Mouse (Mus musculus) midbrain, embryonic 14.5 days (tissue): ENCODE results near the gene Cavin4. TPM values are rescaled to one million over a fixed set of nuclear protein-coding genes. Genes with fewer than 3 reads are reported as not detected.
A peak's percentile ranks its signal among the peaks of the same experiment; 100 is the strongest.
"Not testable (repeated sequence)": the region's sequence is repeated elsewhere in the genome, so short reads cannot be mapped to it uniquely, and the experiment has no call there.

ENCODE experiments used
- ATAC-seq: fragments of 200-750 bp; cut with Nextera tagmentation; 2 replicates; pipeline ENCODE4 v1.8.0; 2017; ENCODE audit warnings: moderate number of reproducible peaks, moderate library complexity; ENCODE audit not compliant: low FRiP score, low TSS enrichment
- DNase-seq: peaks from one replicate; pipeline ENCODE4 v3.0.0-alpha.2; 2015
- H3K27ac ChIP-seq: fragments of 300-500 bp; sonication (generic); replicated peaks from 2 replicates; pipeline ENCODE4 v1.5.1; 2014; ENCODE audit warnings: mild to moderate bottlenecking, low read depth, low read length, moderate library complexity
- H3K27me3 ChIP-seq: fragments of 300-500 bp; sonication (generic); 2 replicates; pipeline ENCODE4 v1.6.1; 2014; ENCODE audit warnings: low read length, control low read depth, mixed read lengths; ENCODE audit not compliant: control insufficient read depth, insufficient read depth
- H3K36me3 ChIP-seq: fragments of 300-500 bp; sonication (generic); 2 replicates; pipeline ENCODE4 v1.6.1; 2014; ENCODE audit warnings: low read length, control low read depth; ENCODE audit not compliant: control insufficient read depth, insufficient read depth
- H3K4me1 ChIP-seq: fragments of 300-500 bp; sonication (generic); 2 replicates; pipeline ENCODE4 v1.6.1; 2014; ENCODE audit warnings: mild to moderate bottlenecking, antibody characterized with exemption, low read length, control low read depth; ENCODE audit not compliant: control insufficient read depth, insufficient read depth
- H3K4me2 ChIP-seq: fragments of 300-500 bp; sonication (generic); 2 replicates; pipeline ENCODE4 v1.6.1; 2014; ENCODE audit warnings: mild to moderate bottlenecking, low read length, moderate library complexity
- H3K4me3 ChIP-seq: fragments of 300-500 bp; sonication (generic); replicated peaks from 2 replicates; pipeline ENCODE4 v1.5.1; 2014; ENCODE audit warnings: low read depth, low read length
- H3K9ac ChIP-seq: fragments of 300-500 bp; sonication (generic); replicated peaks from 2 replicates; pipeline ENCODE4 v1.6.1; 2014; ENCODE audit warnings: mild to moderate bottlenecking, low read length, moderate library complexity
- H3K9me3 ChIP-seq: fragments of 300-500 bp; sonication (generic); 2 replicates; pipeline ENCODE4 v1.6.1; 2016; ENCODE audit warnings: low read length, control low read depth, mixed read lengths; ENCODE audit not compliant: control insufficient read depth
- WGBS: fragments of 180-500 bp; shearing (Covaris S2); extraction: QIAGEN DNeasy Blood & Tissue Kit; methylation state at CpG from one replicate; pipeline ENCODE4 v1.1.7; 2014; 5-methylcytosine and 5-hydroxymethylcytosine counted together
- polyA plus RNA-seq: library from polyadenylated mRNA; unstranded; fragments of >200 nt; fragmentation: Nextera tagmentation; extraction: Ambion mirVana; gene quantifications from 2 replicates; pipeline ENCODE4 v1.2.1, GENCODE M21; 2014

Gene Cavin4
- polyA plus RNA-seq, 1 experiment from 2014 or later = 3.4 TPM

- Histone ChIP-seq H3K9me3 (no peaks in the 10 kb centered on the region), H3K27me3 (no peaks in the 10 kb centered on the region), H3K27ac (no peak overlapping the region), H3K4me2 (no peak overlapping the region), H3K4me1 (no peaks in the 10 kb centered on the region), H3K4me3 (no peak overlapping the region), H3K9ac (no peak overlapping the region), H3K36me3 (peaks cover 24% of the 10 kb centered on the region)
- WGBS = 80% methylated on average over 2 of the region's 2 CpGs
- DNase-seq (no peak), ATAC-seq (no peak)
Observed at GRCm38 (mm10) chr4:48677812-48678211, 14.5 kb downstream of the Cavin4 start.

- Histone ChIP-seq H3K27me3 (no peaks in the 10 kb centered on the region), H3K4me1 (no peaks in the 10 kb centered on the region), H3K4me2 (no peak overlapping the region), H3K9me3 (no peaks in the 10 kb centered on the region), H3K27ac (no peak overlapping the region), H3K9ac (no peak overlapping the region), H3K4me3 (no peak overlapping the region), H3K36me3 (peaks cover 15% of the 10 kb centered on the region)
- DNase-seq (no peak), ATAC-seq (no peak)
- 92% methylated on average over 9 of the region's 9 CpGs for WGBS
Observed at GRCm38 (mm10) chr4:48678793-48679192, 15.5 kb downstream of the Cavin4 start.

- not testable (repeated sequence) for H3K4me1 ChIP-seq, H3K9me3 ChIP-seq, H3K9ac ChIP-seq, DNase-seq, H3K27ac ChIP-seq, H3K27me3 ChIP-seq, H3K36me3 ChIP-seq, ATAC-seq, H3K4me2 ChIP-seq, H3K4me3 ChIP-seq
- WGBS = 69% methylated on average over 5 of the region's 6 CpGs
Observed at GRCm38 (mm10) chr4:48679728-48680127, 16.4 kb downstream of the Cavin4 start.

GRCm38 (mm10) chr4:48680214-48680613, 16.9 kb downstream of the Cavin4 start:
- Histone ChIP-seq H3K27ac (no peak overlapping the region), H3K36me3 (0 out of 2 replicates have a peak, but pooled peaks cover 4% of the 10 kb centered on the region), H3K9me3 (no peaks in the 10 kb centered on the region), H3K4me1 (no peaks in the 10 kb centered on the region), H3K4me2 (no peak overlapping the region), H3K4me3 (no peak overlapping the region), H3K27me3 (no peaks in the 10 kb centered on the region), H3K9ac (no peak overlapping the region)
- DNase-seq (no peak), ATAC-seq (no peak)
- WGBS = 76% methylated on average over 7 of the region's 7 CpGs

GRCm38 (mm10) chr4:48680648-48681343, 17.5 kb downstream of the Cavin4 start:
- H3K4me3 ChIP-seq = no peak overlapping the region
- H3K27me3 ChIP-seq = no peaks in the 10 kb centered on the region
- H3K9ac ChIP-seq = no peak overlapping the region
- no peak overlapping the region for H3K27ac ChIP-seq
- H3K4me1 ChIP-seq = no peaks in the 10 kb centered on the region
- H3K4me2 ChIP-seq = no peak overlapping the region
- ATAC-seq (peak; percentile 9; the same call in 1 of the 2 replicates), DNase-seq (peak; percentile 91)
- H3K36me3 ChIP-seq = 0 out of 2 replicates have a peak, but pooled peaks cover 4% of the 10 kb centered on the region
- no peaks in the 10 kb centered on the region for H3K9me3 ChIP-seq
- 46% methylated on average over 10 of the region's 11 CpGs for WGBS

GRCm38 (mm10) chr4:48683126-48683525, 19.8 kb downstream of the Cavin4 start:
- Histone ChIP-seq H3K27me3 (no peaks in the 10 kb centered on the region), H3K9me3 (no peaks in the 10 kb centered on the region), H3K9ac (no peak overlapping the region), H3K4me3 (no peak overlapping the region), H3K4me2 (no peak overlapping the region), H3K36me3 (no peaks in the 10 kb centered on the region), H3K4me1 (no peaks in the 10 kb centered on the region), H3K27ac (no peak overlapping the region)
- ATAC-seq (no peak), DNase-seq (no peak)
- WGBS = 86% methylated on average over 8 of the region's 8 CpGs

GRCm38 (mm10) chr4:48683633-48684209, 20.4 kb downstream of the Cavin4 start:
- WGBS = 97% methylated on average over 15 of the region's 21 CpGs
- not testable (repeated sequence) for H3K27me3 ChIP-seq, H3K9ac ChIP-seq, H3K4me2 ChIP-seq, ATAC-seq, DNase-seq, H3K36me3 ChIP-seq, H3K27ac ChIP-seq, H3K4me1 ChIP-seq, H3K9me3 ChIP-seq, H3K4me3 ChIP-seq

- Histone ChIP-seq H3K4me1 (no peaks in the 10 kb centered on the region), H3K4me2 (no peak overlapping the region), H3K9ac (no peak overlapping the region), H3K9me3 (no peaks in the 10 kb centered on the region), H3K27ac (no peak overlapping the region), H3K27me3 (no peaks in the 10 kb centered on the region), H3K36me3 (no peaks in the 10 kb centered on the region), H3K4me3 (no peak overlapping the region)
- 83% methylated on average over 7 of the region's 7 CpGs for WGBS
- DNase-seq = no peak
- no peak for ATAC-seq
Observed at GRCm38 (mm10) chr4:48684593-48685187, 21.4 kb downstream of the Cavin4 start.

GRCm38 (mm10) chr4:48688148-48688547, 24.8 kb downstream of the Cavin4 start:
- ATAC-seq = no peak
- H3K4me3 ChIP-seq = no peak overlapping the region

More at GRCm38 (mm10) chr4:48688148-48688547, 24.8 kb downstream of the Cavin4 start:
- no peak overlapping the region for H3K4me2 ChIP-seq
- no peaks in the 10 kb centered on the region for H3K36me3 ChIP-seq
- DNase-seq = no peak
- no peak overlapping the region for H3K27ac ChIP-seq
- no peaks in the 10 kb centered on the region for H3K9me3 ChIP-seq
- no peaks in the 10 kb centered on the region for H3K27me3 ChIP-seq
- no peak overlapping the region for H3K9ac ChIP-seq
- 78% methylated on average over 6 of the region's 6 CpGs for WGBS
- 0 out of 2 replicates have a peak, but pooled peaks cover 4% of the 10 kb centered on the region for H3K4me1 ChIP-seq
